Mouse (Mus musculus): Measurements from ENCODE around the gene Snx18. TPM values are rescaled to one million over a fixed set of nuclear protein-coding genes. Genes with fewer than 3 reads are reported as not detected.

The Snx18 gene
- polyA plus RNA-seq, 1 experiment: 17.0 TPM

DNA sequence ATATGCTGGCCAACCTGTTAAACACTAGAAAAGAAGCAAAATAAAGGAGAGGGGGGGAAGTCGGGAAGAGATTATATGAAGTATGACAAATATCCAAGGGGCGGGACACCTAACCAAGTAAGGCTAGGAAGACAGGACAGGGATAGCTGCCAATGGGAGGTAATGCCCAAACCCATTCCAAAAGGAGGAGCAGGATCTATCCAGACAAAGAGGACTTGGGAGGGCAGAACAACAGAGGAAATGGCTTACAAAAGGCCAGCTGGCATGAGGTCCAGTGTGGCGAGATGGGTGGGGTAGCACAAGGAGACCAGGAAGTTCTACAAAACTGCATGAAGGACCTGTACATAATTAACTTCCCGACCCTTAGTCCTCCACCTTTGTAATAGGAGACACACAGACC, 34.8 kb downstream of the Snx18 start:
- no peak overlapping the region for H3K27ac ChIP-seq (ENCODE audit: insufficient read depth, low read length)
- H3K4me3 ChIP-seq (replicated peaks; ENCODE audit: insufficient read depth, low read depth, low read length): no peak overlapping the region
- 73% methylated on average over 4 of the region's 4 CpGs for WGBS
- TF ChIP-seq POLR2A (IDR thresholded peaks at IDR 0.05; ENCODE audit: borderline replicate concordance, insufficient read depth, low read length): no peak
- TF ChIP-seq CTCF (IDR thresholded peaks at IDR 0.05; ENCODE audit: borderline replicate concordance, insufficient read depth, low read depth, low read length): no peak
- no peak for DNase-seq
- no peaks in the 10 kb centered on the region for H3K4me1 ChIP-seq (ENCODE audit: control insufficient read depth, insufficient read depth, low read length)
- H3K27me3 ChIP-seq (ENCODE audit: control insufficient read depth, insufficient read depth, low read length): no peaks in the 10 kb centered on the region

DNA sequence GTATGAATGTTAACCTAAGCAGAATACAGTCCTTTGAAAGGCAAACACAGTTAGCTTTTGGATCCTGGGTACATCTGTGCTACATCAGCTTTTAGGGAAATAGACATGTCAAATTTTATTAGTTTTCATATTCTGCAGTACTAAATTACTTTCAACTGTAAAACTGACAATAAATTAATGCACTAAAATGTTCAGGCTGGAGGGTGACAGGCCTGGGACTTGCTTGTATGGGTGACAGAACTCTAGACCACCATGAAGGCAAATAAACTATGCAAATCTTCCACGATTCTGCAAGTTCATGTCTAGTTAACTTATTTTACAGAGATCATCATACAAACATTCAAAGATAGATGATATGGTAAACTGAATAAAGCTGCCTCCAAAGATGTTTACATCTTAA, 36.3 kb downstream of the Snx18 start:
- 80% methylated on average over 1 of the region's 1 CpGs for WGBS
- Histone ChIP-seq H3K4me1 (ENCODE audit: control insufficient read depth, insufficient read depth, low read length) (no peaks in the 10 kb centered on the region), H3K4me3 (replicated peaks; ENCODE audit: insufficient read depth, low read depth, low read length) (no peak overlapping the region), H3K27ac (ENCODE audit: insufficient read depth, low read length) (no peak overlapping the region), H3K27me3 (ENCODE audit: control insufficient read depth, insufficient read depth, low read length) (no peaks in the 10 kb centered on the region)
- TF ChIP-seq POLR2A (IDR thresholded peaks at IDR 0.05; ENCODE audit: borderline replicate concordance, insufficient read depth, low read length): no peak
- TF ChIP-seq CTCF (IDR thresholded peaks at IDR 0.05; ENCODE audit: borderline replicate concordance, insufficient read depth, low read depth, low read length): no peak
- no peak for DNase-seq

DNA sequence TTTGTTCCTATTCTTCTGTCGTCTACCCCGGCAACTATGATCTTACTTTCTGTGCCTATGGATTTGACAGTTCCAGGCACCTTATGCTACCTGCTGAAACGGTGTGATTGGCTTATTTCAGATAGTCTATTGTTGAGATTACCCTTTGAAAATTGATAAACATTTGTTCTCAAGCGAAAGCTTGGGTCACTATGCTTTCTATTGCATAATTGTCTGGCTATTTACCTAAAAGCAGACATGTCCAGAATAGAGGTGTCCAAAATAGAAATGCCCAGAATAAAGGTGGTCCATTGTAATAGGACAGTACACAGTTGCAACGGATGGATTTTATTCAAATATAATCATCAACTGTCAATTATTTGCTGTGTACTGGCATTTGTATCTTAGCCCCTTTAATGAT, 36.9 kb downstream of the Snx18 start:
- 92% methylated on average over 5 of the region's 5 CpGs for WGBS
- no peak overlapping the region for H3K4me3 ChIP-seq (replicated peaks; ENCODE audit: insufficient read depth, low read depth, low read length)
- H3K27me3 ChIP-seq (ENCODE audit: control insufficient read depth, insufficient read depth, low read length): no peaks in the 10 kb centered on the region
- no peak overlapping the region for H3K27ac ChIP-seq (ENCODE audit: insufficient read depth, low read length)
- no peaks in the 10 kb centered on the region for H3K4me1 ChIP-seq (ENCODE audit: control insufficient read depth, insufficient read depth, low read length)
- DNase-seq: no peak
- no peak for TF ChIP-seq POLR2A (IDR thresholded peaks at IDR 0.05; ENCODE audit: borderline replicate concordance, insufficient read depth, low read length)
- no peak for TF ChIP-seq CTCF (IDR thresholded peaks at IDR 0.05; ENCODE audit: borderline replicate concordance, insufficient read depth, low read depth, low read length)

DNA sequence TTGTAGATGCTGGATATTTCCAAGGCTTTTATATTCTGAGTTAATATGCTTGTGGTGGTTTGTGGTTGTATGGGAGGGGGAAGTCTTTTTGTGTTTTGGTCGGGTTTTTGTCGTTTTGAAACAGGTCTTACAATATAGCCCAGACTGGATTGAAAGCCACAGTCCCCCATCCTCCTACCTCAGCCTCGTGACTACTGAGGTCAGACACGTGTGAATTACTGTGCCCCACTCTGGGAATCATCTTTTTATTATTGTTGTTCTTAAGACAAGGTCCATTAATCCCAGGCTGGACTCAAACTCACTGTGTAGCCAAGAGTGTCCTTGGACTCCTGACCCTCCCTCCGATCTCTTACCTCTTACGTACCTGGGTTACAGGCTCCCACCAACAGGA, 38.0 kb downstream of the Snx18 start:
- TF ChIP-seq CTCF (IDR thresholded peaks at IDR 0.05; ENCODE audit: borderline replicate concordance, insufficient read depth, low read depth, low read length) (no peak), POLR2A (IDR thresholded peaks at IDR 0.05; ENCODE audit: borderline replicate concordance, insufficient read depth, low read length) (no peak)
- Histone ChIP-seq H3K4me3 (replicated peaks; ENCODE audit: insufficient read depth, low read depth, low read length) (no peak overlapping the region), H3K27me3 (ENCODE audit: control insufficient read depth, insufficient read depth, low read length) (no peaks in the 10 kb centered on the region), H3K27ac (ENCODE audit: insufficient read depth, low read length) (no peak overlapping the region), H3K4me1 (ENCODE audit: control insufficient read depth, insufficient read depth, low read length) (no peaks in the 10 kb centered on the region)
- 81% methylated on average over 6 of the region's 6 CpGs for WGBS
- no peak for DNase-seq

DNA sequence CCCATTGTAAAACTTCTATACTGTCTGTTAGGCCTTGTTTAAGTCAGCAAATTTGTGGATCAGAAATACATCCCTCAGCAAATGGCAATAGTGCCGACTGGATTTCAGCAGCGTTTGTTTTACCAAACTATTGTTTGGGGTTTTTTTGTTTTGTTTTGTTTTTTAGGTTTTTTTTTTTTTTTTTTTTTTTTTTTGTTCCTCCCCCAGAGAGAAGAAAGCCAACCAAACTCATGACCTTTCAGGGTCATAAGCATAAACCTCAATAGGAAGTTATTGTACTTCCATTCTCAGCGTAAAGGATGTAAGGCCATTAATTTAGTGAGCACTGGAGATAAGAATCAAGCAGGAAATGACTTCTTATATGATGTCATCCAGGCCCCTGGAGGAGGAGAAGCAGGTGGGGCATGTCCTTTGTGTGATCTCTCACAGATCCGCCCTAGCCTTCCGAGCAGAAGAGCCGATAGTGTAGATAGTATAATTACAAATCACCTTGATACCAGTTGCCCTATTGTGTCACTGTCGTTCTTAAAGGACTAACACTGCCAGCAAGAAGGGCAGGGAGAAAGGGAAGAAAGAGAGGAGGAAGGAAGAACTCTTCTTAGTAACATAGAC, 38.5 kb downstream of the Snx18 start:
- Histone ChIP-seq H3K27ac (ENCODE audit: insufficient read depth, low read length) (no peak overlapping the region), H3K27me3 (ENCODE audit: control insufficient read depth, insufficient read depth, low read length) (no peaks in the 10 kb centered on the region), H3K4me3 (replicated peaks; ENCODE audit: insufficient read depth, low read depth, low read length) (no peak overlapping the region), H3K4me1 (ENCODE audit: control insufficient read depth, insufficient read depth, low read length) (no peaks in the 10 kb centered on the region)
- 77% methylated on average over 7 of the region's 7 CpGs for WGBS
- TF ChIP-seq POLR2A (IDR thresholded peaks at IDR 0.05; ENCODE audit: borderline replicate concordance, insufficient read depth, low read length) (no peak), CTCF (IDR thresholded peaks at IDR 0.05; ENCODE audit: borderline replicate concordance, insufficient read depth, low read depth, low read length) (no peak)
- DNase-seq: no peak

DNA sequence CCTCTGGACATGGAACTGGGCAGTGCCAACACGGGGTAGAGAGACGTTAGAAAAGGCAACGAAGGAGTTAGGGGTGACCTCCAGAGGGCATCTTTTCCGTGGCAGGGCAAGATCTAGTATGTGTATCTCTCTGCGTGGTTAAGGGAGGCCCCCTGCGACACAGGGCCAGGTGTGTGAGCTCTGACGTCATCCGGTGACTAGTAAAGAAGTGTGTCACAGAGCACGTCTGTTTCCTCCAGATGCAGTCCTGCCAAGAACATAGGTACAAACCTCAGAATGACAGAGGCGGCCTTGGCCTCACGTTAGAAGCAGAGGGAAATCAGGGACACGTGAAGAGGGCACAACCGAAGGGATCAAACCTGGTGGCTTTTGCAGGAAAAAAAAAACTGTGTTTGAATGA, 44.1 kb downstream of the Snx18 start:
- no peak for TF ChIP-seq POLR2A (IDR thresholded peaks at IDR 0.05; ENCODE audit: borderline replicate concordance, insufficient read depth, low read length)
- TF ChIP-seq CTCF (IDR thresholded peaks at IDR 0.05; ENCODE audit: borderline replicate concordance, insufficient read depth, low read depth, low read length): no peak
- Histone ChIP-seq H3K27me3 (ENCODE audit: control insufficient read depth, insufficient read depth, low read length) (no peaks in the 10 kb centered on the region), H3K4me3 (replicated peaks; ENCODE audit: insufficient read depth, low read depth, low read length) (no peak overlapping the region), H3K4me1 (ENCODE audit: control insufficient read depth, insufficient read depth, low read length) (no peaks in the 10 kb centered on the region), H3K27ac (ENCODE audit: insufficient read depth, low read length) (no peak overlapping the region)
- DNase-seq: no peak
- WGBS: 85% methylated on average over 13 of the region's 13 CpGs

DNA sequence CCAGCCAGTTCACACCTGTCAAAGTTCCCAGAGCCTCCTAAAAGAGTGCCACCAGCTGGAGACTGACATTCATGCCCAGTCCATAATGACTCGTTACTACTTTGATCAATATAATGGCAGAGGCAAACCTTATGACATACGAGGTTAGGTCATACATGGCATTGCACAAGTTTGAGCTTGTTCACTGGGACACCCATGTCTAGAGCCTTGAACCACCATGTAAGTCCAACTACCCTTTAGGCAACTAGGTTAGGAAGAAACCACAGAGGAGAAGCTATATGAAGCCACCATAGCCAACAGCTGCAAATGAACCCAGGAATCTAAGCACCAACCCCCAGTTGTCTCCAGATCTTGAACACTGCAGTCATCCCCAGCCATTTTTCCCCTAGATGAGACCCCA, 45.0 kb downstream of the Snx18 start:
- no peaks in the 10 kb centered on the region for H3K27me3 ChIP-seq (ENCODE audit: control insufficient read depth, insufficient read depth, low read length)
- H3K4me1 ChIP-seq (ENCODE audit: control insufficient read depth, insufficient read depth, low read length): no peaks in the 10 kb centered on the region
- no peak overlapping the region for H3K27ac ChIP-seq (ENCODE audit: insufficient read depth, low read length)
- WGBS: 87% methylated on average over 2 of the region's 2 CpGs
- no peak overlapping the region for H3K4me3 ChIP-seq (replicated peaks; ENCODE audit: insufficient read depth, low read depth, low read length)
- TF ChIP-seq CTCF (IDR thresholded peaks at IDR 0.05; ENCODE audit: borderline replicate concordance, insufficient read depth, low read depth, low read length) (no peak), POLR2A (IDR thresholded peaks at IDR 0.05; ENCODE audit: borderline replicate concordance, insufficient read depth, low read length) (no peak)
- no peak for DNase-seq

DNA sequence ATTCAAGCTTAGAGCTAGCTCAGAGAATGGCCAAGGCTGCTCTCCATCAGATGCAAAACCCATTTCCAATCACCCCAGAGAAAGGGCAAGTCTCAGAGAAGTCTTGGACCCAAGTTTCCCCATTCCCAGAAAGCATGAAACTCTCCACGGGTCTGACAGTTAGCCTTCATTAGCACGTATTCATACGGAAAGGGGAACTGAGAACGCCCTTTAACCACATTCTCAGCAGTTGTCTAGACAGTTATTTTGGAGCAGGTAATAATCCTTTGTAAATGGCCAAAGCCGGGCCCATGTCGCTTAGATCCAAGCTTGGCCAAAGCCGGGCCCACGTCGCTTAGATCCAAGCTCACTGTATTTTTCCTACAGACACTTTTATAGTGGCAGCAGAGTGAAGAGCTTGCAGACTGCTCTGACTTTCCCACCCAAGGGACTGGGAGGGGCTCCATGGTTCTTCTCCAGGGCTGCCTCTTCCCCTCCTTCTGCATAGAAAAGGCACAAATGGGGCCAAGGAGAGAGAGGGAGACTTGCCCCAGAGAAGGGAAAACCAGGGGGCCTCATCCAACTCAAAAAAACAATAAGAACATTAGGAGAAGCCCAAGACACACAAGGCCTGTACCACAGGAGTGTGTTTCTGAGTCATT, 46.2 kb downstream of the Snx18 start:
- H3K4me1 ChIP-seq (ENCODE audit: control insufficient read depth, insufficient read depth, low read length): no peaks in the 10 kb centered on the region
- 91% methylated on average over 9 of the region's 9 CpGs for WGBS

More for the DNA sequence above, 46.2 kb downstream of the Snx18 start:
- H3K27me3 ChIP-seq (ENCODE audit: control insufficient read depth, insufficient read depth, low read length): no peaks in the 10 kb centered on the region
- TF ChIP-seq POLR2A (IDR thresholded peaks at IDR 0.05; ENCODE audit: borderline replicate concordance, insufficient read depth, low read length) (no peak), CTCF (IDR thresholded peaks at IDR 0.05; ENCODE audit: borderline replicate concordance, insufficient read depth, low read depth, low read length) (no peak)
- DNase-seq: no peak
- no peak overlapping the region for H3K4me3 ChIP-seq (replicated peaks; ENCODE audit: insufficient read depth, low read depth, low read length)
- no peak overlapping the region for H3K27ac ChIP-seq (ENCODE audit: insufficient read depth, low read length)

All from cerebellum, adult 2 months (tissue).